Mouse (Mus musculus) thymus, postnatal 10 days (tissue): ENCODE measurements around the gene Lrrc49.

Source experiments
- DNase-seq, 2 experiments: peaks; one replicate each; pipeline ENCODE4 v3.0.0; 2021; ENCODE audit warnings: low spot score in 2 of 2

The Lrrc49 gene

GRCm38 (mm10) chr9:60687891-60688324, at the start of gene Lrrc49:
TSS of gene Lrrc49 (minus strand) at chr9:60688158.
- peak; percentile 65 to 71 for DNase-seq

DNA sequence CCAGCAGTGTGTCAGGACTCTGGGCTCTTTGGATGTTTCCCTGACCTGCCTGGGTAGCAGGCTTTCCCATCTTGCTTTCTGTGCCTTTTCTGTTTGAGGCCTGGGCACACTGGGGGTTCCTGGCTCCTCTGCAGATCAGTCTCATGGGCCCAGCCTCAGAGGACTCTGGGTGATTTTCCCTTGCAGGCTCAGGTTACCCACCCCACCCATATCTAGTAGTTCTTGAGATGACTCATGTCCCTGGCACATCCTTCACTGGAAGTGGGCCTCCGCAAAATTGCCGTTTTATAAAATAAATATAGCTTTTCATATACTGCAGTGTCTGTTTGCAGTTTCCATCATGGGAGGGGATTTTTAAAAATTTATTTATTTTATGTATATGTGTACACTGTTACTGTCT, 46.4 kb upstream of the Lrrc49 start:
- no peak for DNase-seq

- DNase-seq, result no peak
Measured at GRCm38 (mm10) chr9:60724968-60725367, 37.0 kb upstream of the Lrrc49 start.

DNA sequence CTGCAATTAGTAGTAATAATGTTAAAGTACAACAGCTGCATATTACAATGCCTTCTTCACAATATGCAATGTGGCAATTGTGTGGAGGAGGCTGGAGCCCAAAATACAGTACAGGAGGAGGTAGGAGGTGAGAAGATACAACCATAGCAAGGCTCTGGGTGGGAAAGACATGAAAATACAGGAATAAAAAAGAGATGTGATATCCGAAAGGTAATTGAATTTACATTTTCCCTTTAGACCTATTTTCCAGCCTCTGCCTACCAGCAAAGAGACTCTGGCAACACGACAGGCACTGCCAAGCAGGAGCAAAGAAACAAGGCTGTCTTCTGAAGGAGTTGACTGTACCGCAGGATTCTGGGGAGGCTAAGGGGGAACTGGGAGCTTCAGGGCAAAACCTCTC, 31.7 kb upstream of the Lrrc49 start:
- DNase-seq, result no peak

GRCm38 (mm10) chr9:60718284-60718683, 30.3 kb upstream of the Lrrc49 start:
- peak; percentile 21 to 58 for DNase-seq

DNA sequence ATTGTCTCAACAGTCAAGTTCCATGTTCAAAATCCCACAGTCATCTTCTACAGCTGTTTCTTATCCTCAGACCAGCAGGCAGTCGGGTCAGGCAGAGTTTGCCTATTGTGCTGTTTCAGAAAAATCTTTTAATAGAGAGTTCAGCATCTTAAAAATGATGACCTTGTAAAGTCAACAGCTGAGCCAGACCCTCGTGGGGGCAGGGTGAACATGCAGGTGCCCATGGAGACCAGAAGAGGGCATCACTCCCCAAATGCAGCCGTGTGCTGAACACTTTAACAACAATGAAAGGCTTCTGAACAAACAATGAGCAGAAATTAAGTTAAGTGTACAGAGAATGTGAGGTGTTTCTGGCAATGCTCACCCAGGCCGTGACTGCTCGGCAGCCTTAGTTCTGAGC, 27.9 kb upstream of the Lrrc49 start:
- no peak for DNase-seq

DNA sequence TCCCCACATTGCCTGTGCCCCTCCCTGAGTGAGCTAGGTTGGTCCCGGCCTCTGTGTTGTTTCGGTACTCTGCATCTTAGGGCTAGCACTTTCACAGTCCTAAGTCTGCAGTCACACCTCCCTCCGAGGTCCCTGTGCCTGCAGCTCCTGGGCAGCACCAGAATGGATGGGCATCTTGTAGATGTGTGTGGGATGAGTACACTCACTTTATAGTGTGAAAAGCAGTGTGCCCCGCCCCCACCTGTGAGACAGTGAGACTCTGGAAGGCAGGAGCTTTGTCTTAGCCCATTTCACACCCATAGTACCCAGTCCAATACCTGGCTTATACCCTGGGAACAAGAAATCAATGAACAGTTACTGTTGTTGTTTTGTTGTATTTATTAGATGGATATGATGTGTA, 27.3 kb upstream of the Lrrc49 start:
- DNase-seq, result no peak

GRCm38 (mm10) chr9:60714191-60714590, 26.2 kb upstream of the Lrrc49 start:
- no peak for DNase-seq

DNA sequence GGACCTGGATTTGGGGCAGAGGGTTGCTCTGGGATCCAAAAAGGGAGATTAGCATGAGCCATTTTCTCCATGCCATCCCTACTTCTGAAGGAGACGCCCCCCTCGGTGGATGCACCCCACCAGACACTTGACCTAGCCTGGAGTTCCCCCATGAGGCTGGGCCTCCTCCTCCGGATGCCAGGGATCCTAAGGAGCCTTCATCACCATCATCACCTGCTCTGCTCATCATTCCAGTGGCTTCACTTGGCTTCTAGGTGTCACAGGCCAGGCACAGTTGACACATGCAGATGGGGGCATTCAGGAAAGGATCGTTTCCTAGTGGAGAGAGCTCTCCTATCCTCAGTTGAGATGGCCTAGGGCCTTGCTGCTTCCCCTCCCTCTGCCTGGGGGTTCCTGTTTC, 25.7 kb upstream of the Lrrc49 start:
- no peak for DNase-seq

DNA sequence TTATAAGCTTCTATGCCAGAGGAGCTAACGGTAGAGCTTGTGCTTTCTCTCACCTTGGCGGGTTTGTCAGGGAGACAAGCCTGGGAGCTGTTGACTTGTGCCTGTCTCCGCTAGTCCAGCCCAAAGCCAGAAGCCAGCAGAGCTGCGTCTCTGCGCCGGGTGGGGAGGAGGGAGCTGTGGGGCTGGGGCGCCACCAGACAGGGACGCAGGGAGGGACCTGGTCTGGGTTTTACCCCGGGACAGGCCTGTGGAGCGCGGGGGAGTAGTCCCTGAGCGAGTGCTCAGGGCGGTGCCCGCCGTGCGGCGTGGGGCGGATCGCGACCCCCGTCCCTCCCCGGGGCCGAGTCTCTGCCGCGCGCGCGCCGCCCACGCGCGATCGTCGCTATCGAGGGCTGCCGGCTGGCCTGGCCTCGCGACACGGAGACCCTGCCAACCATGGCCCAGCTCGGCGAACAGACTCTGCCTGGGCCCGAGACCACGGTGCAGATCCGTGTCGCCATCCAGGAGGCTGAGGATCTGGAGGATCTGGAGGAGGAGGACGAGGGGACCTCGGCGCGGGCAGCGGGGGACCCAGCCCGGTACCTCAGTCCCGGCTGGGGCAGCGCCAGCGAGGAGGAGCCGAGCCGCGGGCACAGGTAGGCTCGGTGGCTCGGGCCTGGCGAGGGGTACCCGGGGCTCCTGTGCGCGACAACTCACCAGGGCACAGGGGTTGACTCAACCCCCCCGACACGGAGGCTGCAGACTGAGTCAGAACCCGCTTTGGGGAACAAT, 25.0 kb upstream of the Lrrc49 start, which contains the start of gene Larp6:
TSS of gene Larp6 (plus strand) at position 219 of the 771 bp plus-strand sequence.
- DNase-seq, result no peak

- no peak for DNase-seq
Measured at GRCm38 (mm10) chr9:60712011-60712410, 24.1 kb upstream of the Lrrc49 start.

GRCm38 (mm10) chr9:60709721-60710120, 21.8 kb upstream of the Lrrc49 start:
- DNase-seq, result no peak

- no peak for DNase-seq
Measured at GRCm38 (mm10) chr9:60708606-60709005, 20.6 kb upstream of the Lrrc49 start.

DNA sequence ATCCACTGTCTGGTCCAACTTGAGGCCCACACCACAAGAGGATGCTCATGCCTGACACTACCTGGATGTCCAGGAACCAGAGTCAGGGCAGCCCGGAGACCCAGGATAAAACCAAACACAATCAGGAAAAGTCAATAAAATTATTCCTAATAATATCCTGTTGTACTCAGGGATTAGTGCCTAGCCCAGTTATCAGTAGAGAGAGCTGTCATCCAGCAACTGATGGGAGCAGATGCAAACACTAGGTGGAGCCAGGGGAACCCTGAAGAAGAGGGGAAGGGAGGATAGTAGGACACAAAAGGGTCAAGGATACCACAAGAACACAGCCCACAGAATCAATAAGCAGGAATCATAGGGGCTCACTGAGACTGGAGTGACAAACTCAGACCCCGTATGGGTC, 19.6 kb upstream of the Lrrc49 start:
- no peak for DNase-seq

DNA sequence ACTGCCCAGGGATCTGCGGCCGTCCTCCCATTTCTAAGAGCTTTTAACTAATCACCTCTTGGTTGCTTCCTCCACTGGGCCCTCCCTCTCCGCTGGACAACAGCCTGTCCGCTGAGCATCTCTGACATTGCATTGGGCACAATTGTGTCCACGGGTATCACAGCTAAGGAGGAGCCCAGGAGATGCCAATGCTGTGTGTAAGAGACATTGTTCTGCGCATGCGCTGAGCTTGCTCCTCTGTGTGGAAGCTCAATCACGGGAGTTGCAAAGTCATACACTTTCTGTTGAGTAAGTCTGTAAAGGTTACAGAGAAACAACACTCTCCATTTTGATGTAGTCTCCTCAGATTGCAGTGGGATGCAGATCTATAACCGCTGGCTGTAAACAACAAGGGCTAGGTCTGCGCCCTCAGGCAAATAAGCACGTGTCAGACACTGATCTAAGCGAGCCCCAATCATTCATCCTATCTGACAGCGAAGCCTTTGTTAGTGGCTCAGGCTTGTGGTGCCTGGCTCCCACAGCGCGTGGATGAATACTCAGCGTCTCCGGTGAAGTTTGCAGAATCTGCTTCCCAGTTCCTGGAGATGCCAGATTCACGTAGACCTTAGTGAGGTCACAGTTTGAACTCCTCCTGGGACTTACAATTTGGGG, 11.7 kb upstream of the Lrrc49 start:
- DNase-seq, result no peak

- no peak for DNase-seq
Measured at GRCm38 (mm10) chr9:60696271-60696985, 8.5 kb upstream of the Lrrc49 start.

DNA sequence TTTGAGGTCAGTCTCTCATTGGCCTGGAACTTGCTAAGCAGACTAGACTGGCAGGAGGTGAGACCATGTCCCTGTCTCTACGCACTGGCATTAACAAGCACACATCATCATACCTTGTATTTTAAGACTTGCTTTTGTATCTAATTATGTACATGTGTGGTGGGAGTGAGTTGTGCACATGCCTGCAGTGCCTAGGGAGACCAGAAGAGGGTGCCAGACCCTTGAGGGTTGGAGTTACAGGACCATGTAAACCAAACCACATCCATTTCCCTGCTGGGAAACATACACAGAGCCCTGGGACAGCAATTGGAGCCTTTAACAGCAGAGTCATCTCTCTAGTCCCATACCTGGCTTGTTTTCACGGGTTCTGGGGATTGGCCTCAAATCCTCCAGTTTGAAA, 6.0 kb upstream of the Lrrc49 start:
- peak in 1 of 2 experiments; percentile 32 for DNase-seq

- DNase-seq, result no peak
Measured at GRCm38 (mm10) chr9:60692624-60693023, 4.7 kb upstream of the Lrrc49 start.

DNA sequence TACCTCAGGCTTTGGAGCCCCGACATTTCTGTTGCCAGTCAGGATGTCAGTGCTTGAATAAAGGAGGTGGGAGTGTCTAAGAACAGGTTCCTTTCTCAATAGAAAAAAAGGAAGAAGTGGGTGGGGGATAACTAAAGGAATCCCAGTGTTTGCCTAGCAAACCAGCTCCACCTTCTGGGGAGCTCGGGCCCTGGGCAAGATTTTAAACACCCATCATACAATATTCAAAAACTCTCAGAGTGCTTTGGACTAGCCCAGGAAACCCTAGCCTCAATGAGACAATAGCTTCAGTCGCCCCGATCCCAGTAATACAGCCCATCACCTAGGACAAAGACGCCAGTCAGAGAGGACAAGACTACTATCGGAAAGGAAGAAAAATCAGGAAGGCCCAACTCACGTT, 543 bp downstream of the Lrrc49 start:
- DNase-seq, result no peak

DNA sequence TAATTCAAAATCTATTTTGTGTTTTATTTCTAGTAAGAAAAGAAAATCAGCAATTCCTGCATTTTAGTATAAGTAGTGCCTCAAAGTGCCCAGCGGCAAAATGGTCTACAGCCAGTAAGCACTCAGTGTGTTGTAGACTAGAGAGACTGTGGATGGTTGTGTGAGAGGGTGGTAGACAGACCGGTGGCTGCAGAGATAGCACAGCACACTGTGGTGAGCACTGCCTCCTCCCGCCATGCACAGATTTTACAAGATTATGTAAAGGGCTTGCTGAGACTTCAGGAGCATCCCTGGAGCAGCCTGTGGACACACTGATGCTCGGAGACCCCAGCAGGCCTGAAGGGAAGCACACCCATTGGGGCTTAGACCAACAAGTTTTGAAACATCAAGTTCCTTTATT, 5.2 kb downstream of the Lrrc49 start:
- no peak for DNase-seq

DNA sequence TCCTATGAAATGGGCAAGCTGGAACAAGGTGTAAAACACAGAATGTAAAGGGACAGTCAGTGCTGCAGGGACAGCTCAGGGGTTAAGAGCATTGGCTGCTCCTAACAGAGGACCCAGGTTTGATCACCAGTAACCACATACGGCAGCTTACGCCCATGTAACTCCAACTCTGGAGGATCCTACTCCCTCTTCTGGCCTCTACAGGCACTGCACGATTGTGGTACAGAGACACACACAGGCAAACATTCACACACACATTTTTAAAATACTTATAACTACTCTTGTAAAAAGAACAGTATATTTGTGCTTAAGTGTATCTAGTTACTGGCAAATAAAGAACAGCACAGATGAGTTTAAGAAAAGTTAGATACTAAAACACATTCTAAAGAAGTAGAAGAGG, 7.0 kb downstream of the Lrrc49 start:
- no peak for DNase-seq

DNA sequence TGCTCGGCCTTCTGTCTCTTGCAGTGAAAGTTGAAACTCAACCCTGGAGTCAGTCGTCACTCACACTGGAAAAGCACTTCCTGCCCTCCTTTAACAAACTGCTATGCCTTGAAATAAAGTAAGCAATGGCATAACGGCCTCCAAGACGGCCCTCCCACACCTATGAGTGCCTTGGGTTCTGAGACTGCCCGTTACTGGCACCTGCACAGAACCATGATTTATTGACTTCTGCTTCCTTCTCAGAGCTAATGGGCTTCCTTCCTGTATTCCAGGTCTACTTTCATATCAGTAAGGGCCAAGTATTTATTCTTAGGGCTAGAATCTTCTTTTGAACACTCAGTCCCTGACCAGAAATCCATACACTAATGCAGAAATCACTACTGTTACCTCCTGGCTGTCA, 9.0 kb downstream of the Lrrc49 start:
- no peak for DNase-seq

DNA sequence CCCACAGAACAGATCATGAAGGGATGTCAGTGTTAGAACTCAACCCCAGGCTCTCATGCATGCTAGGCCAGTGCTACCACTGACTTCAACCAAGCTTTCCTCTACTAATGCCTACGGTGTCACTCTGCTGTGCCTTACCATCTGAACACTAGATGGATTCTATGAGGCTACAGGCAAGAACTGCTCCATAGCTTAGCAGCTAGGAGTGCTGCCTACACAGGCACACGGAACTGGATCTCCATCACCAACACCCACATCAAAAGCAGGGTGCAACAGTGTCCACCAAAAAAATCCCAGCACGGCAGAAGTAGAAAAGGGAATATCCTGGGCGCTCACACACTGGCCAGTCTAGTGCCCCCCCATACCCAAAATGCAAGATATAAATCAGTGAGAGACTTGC, 11.5 kb downstream of the Lrrc49 start:
- DNase-seq, result no peak
